11 mouse cellular contexts compared by ENCODE assay signal in genomic region chr4:124984871-124985670, GRCm38 (mm10). TPM values are rescaled to one million over a fixed set of nuclear protein-coding genes. Genes with fewer than 3 reads are reported as not detected.
DNase-seq lines count a peak whose midpoint lies in the region; ATAC-seq lines count a peak whose summit lies in the region.
"Had no signal": no experiment of that assay in that cellular context is flagged by ENCODE, and none has a peak within 500 bp of the region (broad histone marks: within the 10 kb centered on the region; RNA-seq: fewer than 3 reads in every experiment).

No protein-coding gene starts in this region.

- DNase-seq in heart, postnatal 25 days (ENCODE audit: low spot score): no peak
- DNase-seq in midbrain, embryonic 10.5 days (ENCODE audit: low spot score): no peak
- DNase-seq in lung, postnatal 14 days: peak; percentile 20
- no peak for DNase-seq in urinary bladder, adult 2 months (ENCODE audit: low spot score)
- DNase-seq: cerebellum, adult 11-12 months; layer of hippocampus, postnatal 36 days had no signal

- no peak for ATAC-seq in heart, embryonic 14.5 days (ENCODE audit: insufficient number of reproducible peaks, insufficient read depth, low FRiP score, low read depth)
- ATAC-seq in midbrain, embryonic 15.5 days (replicated peaks): no peak
- ATAC-seq in embryonic facial prominence, embryonic 15.5 days (ENCODE audit: insufficient number of reproducible peaks, low FRiP score, low TSS enrichment, low read depth): no peak
- ATAC-seq in megakaryocyte, adult 5-6 weeks (ENCODE audit: poor library complexity, severe bottlenecking): no peak

- H3K9ac ChIP-seq in heart, embryonic 14.5 days (ENCODE audit: low read length): no peak overlapping the region
- no peak overlapping the region for H3K9ac ChIP-seq in midbrain, embryonic 15.5 days
- H3K9ac ChIP-seq in embryonic facial prominence, embryonic 15.5 days: no peak overlapping the region

- 10% methylated on average over 18 of the region's 18 CpGs for WGBS in heart, embryonic 14.5 days
- WGBS in midbrain, embryonic 10.5 days: 12% methylated on average over 18 of the region's 18 CpGs
- WGBS in midbrain, embryonic 15.5 days: 10% methylated on average over 18 of the region's 18 CpGs
- 6% methylated on average over 18 of the region's 18 CpGs for WGBS in embryonic facial prominence, embryonic 15.5 days

- H3K27ac ChIP-seq in heart, embryonic 14.5 days (replicated peaks in 1 of 2; ENCODE audit: control insufficient read depth in 1 of 2, insufficient read depth in 1 of 2, low read depth in 2 of 2, low read length in 2 of 2): no peak overlapping the region
- no peak overlapping the region for H3K27ac ChIP-seq in midbrain, embryonic 10.5 days (replicated peaks)
- H3K27ac ChIP-seq in midbrain, embryonic 15.5 days: no peak overlapping the region
- H3K27ac ChIP-seq in embryonic facial prominence, embryonic 15.5 days (replicated peaks): peak overlapping the region; percentile 51; the same call in 1 of the 2 replicates

- no peak overlapping the region for H3K4me3 ChIP-seq in heart, embryonic 14.5 days (ENCODE audit: control insufficient read depth in 1 of 2, insufficient read depth in 1 of 2, low read depth in 1 of 2, low read length in 2 of 2)
- H3K4me3 ChIP-seq in midbrain, embryonic 10.5 days: peak overlapping the region; percentile 30
- no peak overlapping the region for H3K4me3 ChIP-seq in midbrain, embryonic 15.5 days
- peak overlapping the region; percentile 56 for H3K4me3 ChIP-seq in embryonic facial prominence, embryonic 15.5 days (replicated peaks)

- intact Hi-C loops in heart, postnatal 25 days (cut with DNase I): no loop called here

- H3K36me3 ChIP-seq in heart, embryonic 14.5 days (ENCODE audit: control insufficient read depth, insufficient read depth, low read length): no peaks in the 10 kb centered on the region
- H3K36me3 ChIP-seq in midbrain, embryonic 10.5 days: no peaks in the 10 kb centered on the region
- H3K36me3 ChIP-seq in midbrain, embryonic 15.5 days (replicated peaks): no peaks in the 10 kb centered on the region
- no peaks in the 10 kb centered on the region for H3K36me3 ChIP-seq in embryonic facial prominence, embryonic 15.5 days

- peaks cover 92% of the 10 kb centered on the region for H3K27me3 ChIP-seq in heart, embryonic 14.5 days (ENCODE audit: control insufficient read depth, insufficient read depth, low read length)
- H3K27me3 ChIP-seq in midbrain, embryonic 10.5 days (ENCODE audit: low read depth, poor library complexity, severe bottlenecking): peaks cover 89% of the 10 kb centered on the region
- H3K27me3 ChIP-seq in midbrain, embryonic 15.5 days (replicated peaks): peaks cover 69% of the 10 kb centered on the region
- peaks cover 82% of the 10 kb centered on the region for H3K27me3 ChIP-seq in embryonic facial prominence, embryonic 15.5 days

- peak overlapping the region; percentile 10; the same call in 1 of the 2 replicates for H3K4me2 ChIP-seq in heart, embryonic 14.5 days (ENCODE audit: low read length)
- no peak overlapping the region for H3K4me2 ChIP-seq in midbrain, embryonic 15.5 days
- peak overlapping the region; percentile 80 for H3K4me2 ChIP-seq in embryonic facial prominence, embryonic 15.5 days (replicated peaks)

- peaks cover 2 to 11% of the 10 kb centered on the region in 2 experiments; a peak in 3 of 4 replicates for H3K4me1 ChIP-seq in heart, embryonic 14.5 days (ENCODE audit: control insufficient read depth in 2 of 2, insufficient read depth in 2 of 2, low read length in 2 of 2)
- H3K4me1 ChIP-seq in midbrain, embryonic 10.5 days: peaks cover 70% of the 10 kb centered on the region
- peaks cover 33% of the 10 kb centered on the region for H3K4me1 ChIP-seq in midbrain, embryonic 15.5 days
- peaks cover 48% of the 10 kb centered on the region for H3K4me1 ChIP-seq in embryonic facial prominence, embryonic 15.5 days

- no peaks in the 10 kb centered on the region for H3K9me3 ChIP-seq in heart, embryonic 14.5 days (ENCODE audit: control insufficient read depth, low read length)
- no peaks in the 10 kb centered on the region for H3K9me3 ChIP-seq in midbrain, embryonic 10.5 days (replicated peaks)
- H3K9me3 ChIP-seq in midbrain, embryonic 15.5 days: no peaks in the 10 kb centered on the region
- H3K9me3 ChIP-seq in embryonic facial prominence, embryonic 15.5 days (replicated peaks): no peaks in the 10 kb centered on the region

RNA-seq across cellular contexts. Expression of gene Rspo1, which starts 1.2 kb away (rescaled TPM):
- 8.3 and 9.5 TPM in 2 replicates for polyA plus RNA-seq in heart, embryonic 14.5 days (2014; fragmentation: Nextera tagmentation; extraction: Ambion mirVana)
- 1 to 10 TPM; 3.1 to 3.6 TPM for total RNA-seq in heart, postnatal 25 days (2021)
- 11.0 and 16.4 TPM in 2 replicates for polyA plus RNA-seq in midbrain, embryonic 10.5 days (2016; fragmentation: Nextera tagmentation; extraction: Ambion mirVana)
- polyA plus RNA-seq in midbrain, embryonic 15.5 days (2015; fragmentation: Nextera tagmentation; extraction: Ambion mirVana): 2.4 and 3.7 TPM in 2 replicates
- polyA plus RNA-seq in embryonic facial prominence, embryonic 15.5 days (2015; fragmentation: Nextera tagmentation; extraction: Ambion mirVana): 21.7 and 23.5 TPM in 2 replicates
- 9.5 and 11.9 TPM in 2 replicates for total RNA-seq in megakaryocyte, adult 5-6 weeks (2015)
- 4.8 and 5.9 TPM in 2 replicates for total RNA-seq in megakaryocyte, adult 5-6 weeks (2017)
- polyA plus RNA-seq in urinary bladder, adult 2 months (2012; rRNA removed): 6.3 and 7.5 TPM in 2 replicates
- total RNA-seq: hematopoietic stem cell, adult 5-6 weeks had no signal

RNA-seq across cellular contexts. Expression of gene Gnl2, which starts 31.3 kb away (rescaled TPM):
- 53.2 and 58.5 TPM in 2 replicates for polyA plus RNA-seq in heart, embryonic 14.5 days (2014; fragmentation: Nextera tagmentation; extraction: Ambion mirVana)
- total RNA-seq in heart, postnatal 25 days (2021): 10 to 100 TPM; 25.9 to 27.0 TPM
- polyA plus RNA-seq in midbrain, embryonic 10.5 days (2016; fragmentation: Nextera tagmentation; extraction: Ambion mirVana): 92.1 TPM in 2 replicates
- 96.9 and 104 TPM in 2 replicates for polyA plus RNA-seq in midbrain, embryonic 15.5 days (2015; fragmentation: Nextera tagmentation; extraction: Ambion mirVana)
- polyA plus RNA-seq in embryonic facial prominence, embryonic 15.5 days (2015; fragmentation: Nextera tagmentation; extraction: Ambion mirVana): 85.9 and 102 TPM in 2 replicates
- 30.6 and 36.1 TPM in 2 replicates for total RNA-seq in megakaryocyte, adult 5-6 weeks (2015)
- total RNA-seq in megakaryocyte, adult 5-6 weeks (2017): 61.7 and 64.0 TPM in 2 replicates
- polyA plus RNA-seq in urinary bladder, adult 2 months (2012; rRNA removed): 58.9 and 59.8 TPM in 2 replicates

RNA-seq across cellular contexts. Expression of gene Cdca8, which starts 46.0 kb away (rescaled TPM):
- polyA plus RNA-seq in heart, embryonic 14.5 days (2014; fragmentation: Nextera tagmentation; extraction: Ambion mirVana): 95.1 and 98.7 TPM in 2 replicates
- 1 to 10 TPM in 1 of 2 experiments, under 1 TPM in 1; 0.88 to 1.4 TPM for total RNA-seq in heart, postnatal 25 days (2021)
- polyA plus RNA-seq in midbrain, embryonic 10.5 days (2016; fragmentation: Nextera tagmentation; extraction: Ambion mirVana): 271 and 298 TPM in 2 replicates
- polyA plus RNA-seq in midbrain, embryonic 15.5 days (2015; fragmentation: Nextera tagmentation; extraction: Ambion mirVana): 24.8 and 30.6 TPM in 2 replicates
- 100.0 and 102 TPM in 2 replicates for polyA plus RNA-seq in embryonic facial prominence, embryonic 15.5 days (2015; fragmentation: Nextera tagmentation; extraction: Ambion mirVana)
- total RNA-seq in megakaryocyte, adult 5-6 weeks (2015): 109 and 126 TPM in 2 replicates
- 116 and 152 TPM in 2 replicates for total RNA-seq in megakaryocyte, adult 5-6 weeks (2017)
- polyA plus RNA-seq in urinary bladder, adult 2 months (2012; rRNA removed): 2.0 and 3.3 TPM in 2 replicates

RNA-seq across cellular contexts. Expression of gene 9930104L06Rik, which starts 48.2 kb away (rescaled TPM):
- 3.2 and 4.3 TPM in 2 replicates for polyA plus RNA-seq in heart, embryonic 14.5 days (2014; fragmentation: Nextera tagmentation; extraction: Ambion mirVana)
- total RNA-seq in heart, postnatal 25 days (2021): 1 to 10 TPM; 7.4 to 7.9 TPM
- polyA plus RNA-seq in midbrain, embryonic 10.5 days (2016; fragmentation: Nextera tagmentation; extraction: Ambion mirVana): 17.4 and 18.9 TPM in 2 replicates
- polyA plus RNA-seq in midbrain, embryonic 15.5 days (2015; fragmentation: Nextera tagmentation; extraction: Ambion mirVana): 14.3 and 16.9 TPM in 2 replicates
- 12.4 and 16.7 TPM in 2 replicates for polyA plus RNA-seq in embryonic facial prominence, embryonic 15.5 days (2015; fragmentation: Nextera tagmentation; extraction: Ambion mirVana)
- total RNA-seq in megakaryocyte, adult 5-6 weeks (2015): 2.4 and 4.0 TPM in 2 replicates
- 6.7 and 7.8 TPM in 2 replicates for total RNA-seq in megakaryocyte, adult 5-6 weeks (2017)
- 17.4 and 17.8 TPM in 2 replicates for polyA plus RNA-seq in urinary bladder, adult 2 months (2012; rRNA removed)

Comparison
In these comparisons a context has a peak if more than half of its experiments do, and no peak if none do; other contexts are left out.
1. H3K4me3 ChIP-seq: peak in midbrain, embryonic 10.5 days (single experiment) and embryonic facial prominence, embryonic 15.5 days (single experiment); none in heart, embryonic 14.5 days (0 of 2) and midbrain, embryonic 15.5 days (single experiment).